Mouse (Mus musculus) olfactory bulb, adult 2 months (tissue): ENCODE measurements at regions not wholly inside any gene's neighbourhood (a gene's known extent, or its start where the extent isn't known, plus 50 kb on each side); places are given as distances from the start of the nearest gene placed in this dataset.

ENCODE experiments used
- H3K27ac ChIP-seq: fragments of 200-500 bp; 2 replicates; pipeline ENCODE4 v1.5.1; 2012; ENCODE audit warnings: low read depth, low read length; ENCODE audit not compliant: insufficient read depth
- H3K4me1 ChIP-seq: fragments of 200-500 bp; 2 replicates; pipeline ENCODE4 v1.6.1; 2012; ENCODE audit warnings: low read length; ENCODE audit not compliant: control insufficient read depth, insufficient read depth
- H3K4me3 ChIP-seq: fragments of 200-500 bp; 2 replicates; pipeline ENCODE4 v1.5.1; 2012; ENCODE audit warnings: mild to moderate bottlenecking, low read depth, low read length, moderate library complexity; ENCODE audit not compliant: insufficient read depth
- CTCF ChIP-seq: fragments of 200-500 bp; IDR thresholded peaks from 2 replicates; pipeline ENCODE4 v1.5.1; 2012; ENCODE audit warnings: low read depth, mild to moderate bottlenecking, low read length, moderate library complexity; ENCODE audit not compliant: insufficient read depth
- POLR2A ChIP-seq: fragments of 200-500 bp; IDR thresholded peaks from 2 replicates; pipeline ENCODE4 v1.6.1; 2012; ENCODE audit warnings: mild to moderate bottlenecking, low read depth, low read length, moderate library complexity; ENCODE audit not compliant: insufficient read depth
- WGBS: fragments of 180-500 bp; shearing (Covaris S2); methylation state at CpG from one replicate; pipeline ENCODE4 v1.1.7; 2018; 5-methylcytosine and 5-hydroxymethylcytosine counted together

DNA sequence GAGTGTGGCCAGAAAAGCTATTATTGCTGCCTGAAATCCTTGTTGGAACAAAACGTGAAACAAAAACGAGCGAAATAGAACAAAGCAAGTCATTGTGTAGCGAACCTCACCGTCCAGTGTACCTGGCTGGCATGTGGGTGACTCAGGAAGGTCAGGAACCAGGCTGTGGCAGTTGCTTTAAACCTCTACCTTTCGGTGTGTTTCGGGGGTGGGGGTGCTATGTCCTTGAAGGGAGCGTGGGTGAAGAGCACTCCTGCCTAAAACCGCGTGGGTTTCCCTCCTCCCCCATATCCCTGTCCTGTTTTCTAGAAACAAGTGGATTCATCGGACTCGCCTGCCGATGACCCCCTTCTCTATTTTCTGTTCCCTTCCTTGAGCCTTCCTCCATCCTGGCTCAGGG, 72.6 kb upstream of the Map4k3 start:
- H3K4me3 ChIP-seq = 0 out of 2 replicates have a peak overlapping the region, but pooled peaks have one; percentile 3
- no peak for TF ChIP-seq CTCF
- no peak for TF ChIP-seq POLR2A
- peaks cover 24% of the 10 kb centered on the region for H3K4me1 ChIP-seq
- 61% methylated on average over 13 of the region's 13 CpGs for WGBS
- no peak overlapping the region for H3K27ac ChIP-seq

- Histone ChIP-seq H3K27ac (no peak overlapping the region), H3K4me3 (no peak overlapping the region), H3K4me1 (peaks cover 24% of the 10 kb centered on the region)
- TF ChIP-seq CTCF (no peak), POLR2A (no peak)
- 77% methylated on average over 5 of the region's 5 CpGs for WGBS
Observed at GRCm38 (mm10) chr17:80800454-80800853, 72.2 kb upstream of the Map4k3 start.

GRCm38 (mm10) chr17:80799061-80799460, 70.8 kb upstream of the Map4k3 start:
- Histone ChIP-seq H3K4me1 (peaks cover 24% of the 10 kb centered on the region), H3K4me3 (no peak overlapping the region), H3K27ac (no peak overlapping the region)
- TF ChIP-seq CTCF (no peak), POLR2A (no peak)
- 92% methylated on average over 6 of the region's 6 CpGs for whole genome bisulfite sequencing

DNA sequence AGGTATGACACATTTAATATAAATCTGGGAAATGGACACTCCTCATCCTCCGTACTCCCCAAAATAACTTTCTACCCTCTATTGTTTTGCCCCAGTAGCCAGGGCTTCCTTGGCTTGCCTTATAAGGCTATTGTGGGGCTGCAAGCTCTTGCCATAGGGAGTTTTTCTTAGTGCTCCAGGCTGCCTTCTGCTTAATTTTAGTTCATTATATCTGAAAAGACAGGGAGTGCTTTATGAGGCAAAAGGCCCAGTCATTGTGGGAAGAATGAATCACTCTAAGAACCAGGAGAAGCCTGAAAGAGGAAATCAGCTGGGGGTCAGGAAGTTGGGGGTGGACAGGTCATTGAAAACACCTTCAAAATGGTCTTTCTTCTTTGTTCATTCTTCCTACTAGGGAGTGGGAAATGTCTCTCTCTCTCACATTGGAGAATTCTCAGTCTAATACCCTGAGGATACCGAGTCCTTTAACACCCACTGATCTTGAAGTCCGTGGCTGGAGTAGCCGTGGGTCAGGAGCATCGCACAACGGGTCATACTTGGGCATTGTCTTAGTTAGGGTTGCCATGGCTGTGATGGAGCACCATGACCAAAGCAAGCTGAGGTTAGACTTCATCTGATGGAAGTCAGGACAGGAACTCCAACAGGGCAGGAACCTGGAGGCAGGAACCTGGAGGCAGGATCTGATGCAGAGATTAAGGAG, 70.1 kb upstream of the Map4k3 start:
- TF ChIP-seq CTCF (no peak), POLR2A (no peak)
- H3K4me3 ChIP-seq = no peak overlapping the region
- peak overlapping the region; percentile 12; the same call in 1 of the 2 replicates for H3K27ac ChIP-seq
- 69% methylated on average over 6 of the region's 6 CpGs for WGBS
- H3K4me1 ChIP-seq = peaks cover 24% of the 10 kb centered on the region

DNA sequence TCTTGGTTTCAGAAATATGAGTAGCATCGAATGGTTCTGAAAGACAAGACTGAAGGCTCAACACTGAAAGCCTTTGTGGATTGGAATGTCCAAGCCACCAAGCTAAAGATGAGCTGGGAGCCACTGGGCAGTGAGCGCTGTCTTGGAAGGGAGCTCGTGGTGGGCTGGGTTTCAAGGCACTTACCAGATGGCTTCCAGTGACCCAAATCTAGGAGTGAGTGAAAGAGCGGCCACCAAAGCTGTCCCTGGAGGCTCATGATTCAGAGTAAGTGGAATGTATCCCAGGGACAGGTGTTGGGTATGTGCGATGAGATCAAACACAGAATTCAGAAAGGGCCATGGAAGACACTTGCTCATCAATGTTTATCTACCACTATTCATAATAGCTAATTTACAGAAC, 68.5 kb upstream of the Map4k3 start:
- WGBS = 91% methylated on average over 5 of the region's 5 CpGs
- H3K4me1 ChIP-seq = peaks cover 17% of the 10 kb centered on the region
- H3K4me3 ChIP-seq = no peak overlapping the region
- no peak overlapping the region for H3K27ac ChIP-seq
- TF ChIP-seq POLR2A (no peak), CTCF (no peak)

DNA sequence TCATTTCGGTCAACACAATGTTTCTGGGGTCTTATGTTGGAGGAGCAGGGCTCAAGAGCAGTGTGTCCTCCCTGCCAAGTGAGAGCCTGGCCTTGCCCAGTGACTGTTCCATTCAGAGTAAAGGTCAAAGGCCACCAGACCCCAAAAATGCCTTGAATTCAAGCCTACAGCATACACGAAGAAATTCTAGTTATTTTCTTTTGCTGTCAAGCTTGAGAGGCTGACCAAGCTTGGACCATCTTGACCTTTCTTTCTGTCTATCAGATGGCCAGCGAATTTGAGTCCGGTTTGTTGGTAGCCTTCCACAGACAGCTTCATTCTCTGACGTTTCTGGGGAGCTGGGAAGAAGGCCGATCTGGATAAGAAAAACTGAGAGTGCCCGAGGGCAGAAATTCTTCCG, 68.1 kb upstream of the Map4k3 start:
- TF ChIP-seq CTCF (no peak), POLR2A (no peak)
- Histone ChIP-seq H3K4me1 (peaks cover 13% of the 10 kb centered on the region), H3K4me3 (no peak overlapping the region), H3K27ac (no peak overlapping the region)
- 93% methylated on average over 8 of the region's 8 CpGs for WGBS

GRCm38 (mm10) chr17:80795453-80796105, 67.3 kb upstream of the Map4k3 start:
- Histone ChIP-seq H3K27ac (no peak overlapping the region), H3K4me3 (no peak overlapping the region), H3K4me1 (peaks cover 7% of the 10 kb centered on the region; the same call in 1 of the 2 replicates)
- no peak for TF ChIP-seq POLR2A
- no peak for TF ChIP-seq CTCF
- 82% methylated on average over 8 of the region's 8 CpGs for WGBS

- WGBS = 92% methylated on average over 4 of the region's 4 CpGs
- Histone ChIP-seq H3K4me3 (no peak overlapping the region), H3K27ac (no peak overlapping the region), H3K4me1 (peaks cover 2% of the 10 kb centered on the region; the same call in 1 of the 2 replicates)
- TF ChIP-seq POLR2A (no peak), CTCF (no peak)
Observed at GRCm38 (mm10) chr17:80792605-80793004, 64.3 kb upstream of the Map4k3 start.

DNA sequence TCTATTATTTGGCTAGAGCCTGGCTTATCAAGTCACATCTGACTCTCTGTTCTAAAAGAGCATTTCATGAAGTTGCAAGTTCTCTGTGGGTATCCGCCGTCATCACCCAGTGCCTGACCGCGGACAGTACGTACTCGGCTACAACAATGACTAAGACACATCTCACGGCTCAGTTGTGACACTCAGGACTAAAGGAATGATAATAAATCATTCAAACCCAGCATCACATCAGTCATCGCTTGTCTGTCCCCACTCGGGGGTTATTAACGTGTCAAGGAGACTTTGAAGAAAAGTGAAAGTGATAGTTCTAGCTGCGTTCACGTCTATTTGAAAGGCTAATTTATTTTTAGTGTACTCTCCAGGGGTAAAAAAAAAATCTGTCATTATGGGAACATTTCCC, 61.4 kb upstream of the Map4k3 start:
- H3K27ac ChIP-seq = no peak overlapping the region
- WGBS = 74% methylated on average over 12 of the region's 12 CpGs
- H3K4me3 ChIP-seq = no peak overlapping the region
- H3K4me1 ChIP-seq = no peaks in the 10 kb centered on the region
- TF ChIP-seq CTCF (no peak), POLR2A (no peak)

- TF ChIP-seq POLR2A = no peak
- no peak for TF ChIP-seq CTCF
- no peaks in the 10 kb centered on the region for H3K4me1 ChIP-seq
- H3K4me3 ChIP-seq = no peak overlapping the region
- no peak overlapping the region for H3K27ac ChIP-seq
- 95% methylated on average over 3 of the region's 3 CpGs for WGBS
Observed at GRCm38 (mm10) chr17:80789000-80789399, 60.7 kb upstream of the Map4k3 start.
